Mouse (Mus musculus) forebrain, postnatal 0 days (tissue): ENCODE data around the gene Uckl1. TPM values are rescaled to one million over a fixed set of nuclear protein-coding genes. Genes with fewer than 3 reads are reported as not detected.

Source experiments
- ATAC-seq: fragments of 200-750 bp; cut with Nextera tagmentation; 2 replicates; pipeline ENCODE4 v1.8.0; 2017; ENCODE audit warnings: mild to moderate bottlenecking, moderate library complexity
- DNase-seq: peaks from one replicate; pipeline ENCODE4 v3.0.0-alpha.2; 2015
- H3K27ac ChIP-seq: fragments of 300-500 bp; sonication (generic); 2 replicates; pipeline ENCODE4 v1.5.1; 2014; ENCODE audit warnings: low read depth, mild to moderate bottlenecking, antibody characterized with exemption, low read length, moderate library complexity, mixed read lengths
- H3K27me3 ChIP-seq: fragments of 300-500 bp; sonication (generic); 2 replicates; pipeline ENCODE4 v1.6.1; 2014; ENCODE audit warnings: mild to moderate bottlenecking, low read length, mixed read lengths; ENCODE audit not compliant: insufficient read depth
- H3K36me3 ChIP-seq: fragments of 300-500 bp; sonication (generic); 2 replicates; pipeline ENCODE4 v1.6.1; 2014; ENCODE audit warnings: mild to moderate bottlenecking, moderate library complexity; ENCODE audit not compliant: insufficient read depth
- H3K4me1 ChIP-seq: fragments of 300-500 bp; sonication (generic); 2 replicates; pipeline ENCODE4 v1.6.1; 2014; ENCODE audit warnings: antibody characterized with exemption; ENCODE audit not compliant: insufficient read depth
- H3K4me2 ChIP-seq: fragments of 300-500 bp; sonication (generic); 2 replicates; pipeline ENCODE4 v1.6.1; 2014; ENCODE audit warnings: low read depth, mild to moderate bottlenecking, moderate library complexity
- H3K4me3 ChIP-seq: fragments of 300-500 bp; sonication (generic); 2 replicates; pipeline ENCODE4 v1.5.1; 2014; ENCODE audit warnings: low read depth, low read length, mixed read lengths
- H3K9ac ChIP-seq: fragments of 300-500 bp; sonication (generic); 2 replicates; pipeline ENCODE4 v1.6.1; 2014; ENCODE audit warnings: mild to moderate bottlenecking
- H3K9me3 ChIP-seq: fragments of 300-500 bp; sonication (generic); 2 replicates; pipeline ENCODE4 v1.6.1; 2016; ENCODE audit warnings: low read length
- CTCF ChIP-seq: sonication (generic); IDR thresholded peaks from 2 replicates; pipeline ENCODE4 v1.5.1; 2016; ENCODE audit warnings: antibody characterized with exemption, control low read depth, low read depth
- WGBS: fragments of 180-500 bp; shearing (Covaris S2); extraction: QIAGEN DNeasy Blood & Tissue Kit; methylation state at CpG from one replicate; pipeline ENCODE4 v1.1.7; 2014; 5-methylcytosine and 5-hydroxymethylcytosine counted together
- polyA plus RNA-seq: library from polyadenylated mRNA; unstranded; fragments of >200 nt; fragmentation: Nextera tagmentation; extraction: Ambion mirVana; gene quantifications from 2 replicates; pipeline ENCODE4 v1.2.1, GENCODE M21; 2015
- total RNA-seq: library from RNA; depleted of rRNA; stranded (reverse); fragments of >200 nt; gene quantifications from 2 replicates; pipeline ENCODE4 v1.2.3, GENCODE M21; 2014

The Uckl1 gene
- total and polyA plus RNA-seq, 2 experiments from 2014 or later: 42.7 to 55.8 TPM

- 98% methylated on average over 3 of the region's 3 CpGs for WGBS
- Histone ChIP-seq H3K27ac (no peak overlapping the region), H3K4me3 (no peak overlapping the region), H3K4me1 (no peaks in the 10 kb centered on the region), H3K36me3 (no peaks in the 10 kb centered on the region), H3K9me3 (no peaks in the 10 kb centered on the region), H3K4me2 (no peak overlapping the region), H3K9ac (no peak overlapping the region), H3K27me3 (no peaks in the 10 kb centered on the region)
- no peak for ATAC-seq
- TF ChIP-seq CTCF: no peak
- DNase-seq: no peak
Observed at GRCm38 (mm10) chr2:181532589-181532988, 52.1 kb downstream of the Uckl1 start.

GRCm38 (mm10) chr2:181529076-181529475, 55.6 kb downstream of the Uckl1 start:
- 93% methylated on average over 1 of the region's 1 CpGs for WGBS
- TF ChIP-seq CTCF: no peak
- Histone ChIP-seq H3K4me3 (no peak overlapping the region), H3K27ac (no peak overlapping the region), H3K36me3 (no peaks in the 10 kb centered on the region), H3K9me3 (no peaks in the 10 kb centered on the region), H3K9ac (no peak overlapping the region), H3K4me1 (no peaks in the 10 kb centered on the region), H3K27me3 (no peaks in the 10 kb centered on the region), H3K4me2 (no peak overlapping the region)
- no peak for ATAC-seq
- no peak for DNase-seq

DNA sequence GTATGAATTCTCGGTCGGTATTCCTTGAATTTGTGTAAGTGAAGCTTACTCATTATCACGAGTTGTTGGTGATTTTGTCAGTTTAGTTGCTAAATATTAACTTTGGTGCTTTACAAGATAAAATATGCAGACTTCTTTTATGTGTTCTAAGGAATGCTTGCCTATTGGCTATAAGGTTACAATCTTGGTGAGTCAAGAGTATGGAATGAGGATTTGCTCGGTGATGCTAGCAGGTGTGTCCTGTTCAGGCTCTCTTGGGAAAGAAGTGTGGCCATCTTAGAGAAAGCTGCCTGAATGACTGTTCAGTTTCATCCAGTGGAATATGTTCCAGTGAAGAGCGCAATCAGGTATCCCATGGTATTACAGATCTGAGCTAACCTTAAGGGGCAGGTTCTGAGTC, 59.2 kb downstream of the Uckl1 start:
- H3K27ac ChIP-seq: no peak overlapping the region

GRCm38 (mm10) chr2:181522811-181523210, 61.9 kb downstream of the Uckl1 start:
- DNase-seq: peak; percentile 18
- Histone ChIP-seq H3K4me1 (0 out of 2 replicates have a peak, but pooled peaks cover 22% of the 10 kb centered on the region), H3K9me3 (no peaks in the 10 kb centered on the region), H3K27ac (no peak overlapping the region), H3K4me2 (no peak overlapping the region), H3K36me3 (no peaks in the 10 kb centered on the region), H3K4me3 (no peak overlapping the region), H3K9ac (no peak overlapping the region), H3K27me3 (no peaks in the 10 kb centered on the region)
- 68% methylated on average over 5 of the region's 5 CpGs for WGBS
- TF ChIP-seq CTCF: peak; percentile 66
- ATAC-seq: no peak

More for the DNA sequence above, 59.2 kb downstream of the Uckl1 start:
- no peak overlapping the region for H3K9ac ChIP-seq
- 0 out of 2 replicates have a peak, but pooled peaks cover 14% of the 10 kb centered on the region for H3K4me1 ChIP-seq
- H3K4me3 ChIP-seq: no peak overlapping the region
- H3K4me2 ChIP-seq: no peak overlapping the region
- no peaks in the 10 kb centered on the region for H3K36me3 ChIP-seq
- DNase-seq (no peak), ATAC-seq (no peak)
- no peaks in the 10 kb centered on the region for H3K9me3 ChIP-seq
- no peak for TF ChIP-seq CTCF
- no peaks in the 10 kb centered on the region for H3K27me3 ChIP-seq
- 85% methylated on average over 5 of the region's 5 CpGs for WGBS

DNA sequence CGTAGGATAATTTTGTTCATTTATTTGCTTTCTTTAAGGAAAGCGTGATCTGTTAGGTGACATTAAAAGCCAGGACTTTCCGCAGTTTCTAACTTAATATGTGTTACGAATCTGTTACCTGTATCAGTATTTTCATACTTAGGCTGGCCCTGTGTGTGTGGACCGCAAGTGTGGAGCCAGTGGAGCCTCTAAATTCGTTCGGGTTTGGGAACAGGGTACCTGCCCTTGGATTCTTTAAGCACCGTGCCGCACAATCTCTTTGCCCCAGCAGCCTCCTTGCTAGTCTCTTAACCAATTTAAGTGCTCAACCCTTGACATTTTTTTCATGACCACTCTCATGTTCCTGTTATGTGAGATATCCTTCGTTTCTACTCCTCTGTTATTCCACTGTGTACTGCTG, 63.2 kb downstream of the Uckl1 start:
- Histone ChIP-seq H3K9me3 (no peaks in the 10 kb centered on the region), H3K36me3 (peaks cover 4% of the 10 kb centered on the region), H3K9ac (peak overlapping the region; percentile 95), H3K27me3 (no peaks in the 10 kb centered on the region), H3K27ac (no peak overlapping the region), H3K4me2 (peak overlapping the region; percentile 58), H3K4me3 (peak overlapping the region; percentile 95), H3K4me1 (0 out of 2 replicates have a peak, but pooled peaks cover 22% of the 10 kb centered on the region)
- ATAC-seq (no peak), DNase-seq (no peak)
- TF ChIP-seq CTCF: no peak
- 59% methylated on average over 10 of the region's 10 CpGs for WGBS

- Histone ChIP-seq H3K4me2 (peak overlapping the region; percentile 58), H3K4me3 (peak overlapping the region; percentile 95), H3K4me1 (0 out of 2 replicates have a peak, but pooled peaks cover 22% of the 10 kb centered on the region), H3K27ac (peak overlapping the region; percentile 98), H3K27me3 (no peaks in the 10 kb centered on the region), H3K9ac (peak overlapping the region; percentile 95), H3K9me3 (no peaks in the 10 kb centered on the region), H3K36me3 (peaks cover 10% of the 10 kb centered on the region)
- ATAC-seq: no peak
- DNase-seq: no peak
- WGBS: under 1% methylated on average over 17 of the region's 17 CpGs
- TF ChIP-seq CTCF: no peak
Observed at GRCm38 (mm10) chr2:181520936-181521227, 63.8 kb downstream of the Uckl1 start.

GRCm38 (mm10) chr2:181520118-181520935, 64.4 kb downstream of the Uckl1 start, which contains the start of gene Dnajc5:
Gene Dnajc5 (plus strand): TSS chr2:181520485.
- Histone ChIP-seq H3K9me3 (no peaks in the 10 kb centered on the region), H3K4me3 (peak within 1 kb of the TSS; percentile 95), H3K9ac (peak within 1 kb of the TSS; percentile 95), H3K27ac (peak within 1 kb of the TSS; percentile 98), H3K4me2 (peak within 1 kb of the TSS; percentile 58), H3K27me3 (no peaks in the 10 kb centered on the region), H3K4me1 (0 out of 2 replicates have a peak, but pooled peaks cover 22% of the 10 kb centered on the region), H3K36me3 (peaks cover 14% of the 10 kb centered on the region)
- ATAC-seq: peak; percentile 98
- under 1% methylated on average over 73 of the region's 74 CpGs for WGBS
- no peak for TF ChIP-seq CTCF
- peak; percentile 99 for DNase-seq
